Mouse (Mus musculus): Measurements from ENCODE around the gene Tpi1. TPM values are rescaled to one million over a fixed set of nuclear protein-coding genes. Genes with fewer than 3 reads are reported as not detected.
A peak's percentile ranks its signal among the peaks of the same experiment; 100 is the strongest.

Gene Tpi1
- total RNA-seq, 1 experiment from 2014 or later, result 387 TPM

GRCm38 (mm10) chr6:124770511-124770910 is 43.6 kb downstream of the Tpi1 start:
- no peak for DNase-seq

- DNase-seq, result no peak
Observed at GRCm38 (mm10) chr6:124770013-124770412, 44.1 kb downstream of the Tpi1 start.

- DNase-seq, result peak; percentile 74
Observed at GRCm38 (mm10) chr6:124769101-124769765, 44.9 kb downstream of the Tpi1 start, which contains the start of gene Eno2. Gene Eno2, minus strand, starts transcription at chr6:124769673.

DNA sequence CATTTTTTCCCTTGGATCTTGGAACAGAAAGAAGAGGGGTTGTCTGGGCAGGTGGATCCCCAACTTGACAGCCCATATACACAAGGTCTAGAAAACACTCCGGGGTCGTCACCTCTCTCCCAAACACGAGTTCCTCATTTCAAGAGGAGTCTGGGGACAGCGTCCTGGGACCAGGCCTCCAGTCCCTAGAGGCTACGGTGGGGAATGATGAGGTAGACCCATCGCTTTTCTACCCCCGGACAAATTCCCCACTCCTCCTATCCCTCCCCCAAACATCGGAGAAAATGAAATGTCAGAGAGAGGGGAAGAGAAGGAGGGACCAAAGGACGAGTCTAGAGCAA is 45.4 kb downstream of the Tpi1 start:
- no peak for DNase-seq

GRCm38 (mm10) chr6:124767920-124768703 is 46.0 kb downstream of the Tpi1 start:
- DNase-seq, result no peak

DNA sequence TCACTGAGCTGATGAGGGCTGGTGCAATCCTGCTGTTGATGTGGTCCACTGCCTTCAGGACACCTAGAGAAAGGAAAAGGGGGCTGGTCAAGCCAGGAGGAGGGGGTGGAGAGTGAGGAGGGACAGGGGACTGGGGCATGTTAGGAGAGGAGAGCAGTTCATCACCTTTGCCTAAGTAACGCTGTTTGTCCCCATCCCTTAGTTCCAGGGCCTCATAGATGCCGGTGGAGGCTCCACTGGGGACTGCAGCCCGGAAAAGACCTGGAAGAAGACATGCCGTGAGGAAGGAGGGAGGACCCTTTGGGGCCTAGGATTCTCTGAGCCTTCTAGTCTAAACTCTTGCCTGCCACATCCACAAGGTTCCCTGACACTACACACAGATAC is 46.6 kb downstream of the Tpi1 start:
- no peak for DNase-seq

GRCm38 (mm10) chr6:124765951-124766350 is 48.1 kb downstream of the Tpi1 start:
- DNase-seq, result no peak

Other genes with a start within 250 kb of the Tpi1 start
- 2.7 and 4.7 TPM in 2 replicates for gene C1rb, start 244.0 kb downstream of the Tpi1 start, total RNA-seq (2021)
- 1.7 and 2.9 TPM in 2 replicates for gene C1s2, start 178.2 kb downstream of the Tpi1 start, total RNA-seq (2021)
- 91.9 and 110 TPM in 2 replicates for gene Lpcat3, start 151.3 kb downstream of the Tpi1 start, total RNA-seq (2021)
- gene Emg1, start 102.1 kb downstream of the Tpi1 start, total RNA-seq (2021), result 81.8 and 82.8 TPM in 2 replicates
- 302 and 348 TPM in 2 replicates for gene Phb2, start 102.0 kb downstream of the Tpi1 start, total RNA-seq (2021)
- 4.6 and 9.1 TPM in 2 replicates for gene Ptpn6, start 75.6 kb downstream of the Tpi1 start, total RNA-seq (2021)
- 357 and 392 TPM in 2 replicates for gene Grcc10, start 72.9 kb downstream of the Tpi1 start, total RNA-seq (2021)
- gene Gm45234, start 58.3 kb downstream of the Tpi1 start, total RNA-seq (2021), result not detected in 2 replicates
- gene Atn1, start 57.8 kb downstream of the Tpi1 start, total RNA-seq (2021), result 100 and 102 TPM in 2 replicates
- gene Eno2, start 44.6 kb downstream of the Tpi1 start, total RNA-seq (2021), result 10.1 and 17.6 TPM in 2 replicates
- gene Lrrc23, start 34.6 kb downstream of the Tpi1 start, total RNA-seq (2021), result 0.21 TPM in 1 of 2 replicates, not detected in the other
- gene Spsb2, start 5.6 kb downstream of the Tpi1 start, total RNA-seq (2021), result 21.7 and 32.2 TPM in 2 replicates
- 118 and 136 TPM in 2 replicates for gene Usp5, start 15.2 kb upstream of the Tpi1 start, total RNA-seq (2021)
- 10.5 and 11.7 TPM in 2 replicates for gene Cdca3, start 15.3 kb upstream of the Tpi1 start, total RNA-seq (2021)
- gene Gnb3, start 26.0 kb upstream of the Tpi1 start, total RNA-seq (2021), result 5.5 and 14.0 TPM in 2 replicates
- gene P3h3, start 43.5 kb upstream of the Tpi1 start, total RNA-seq (2021), result 20.2 and 26.5 TPM in 2 replicates
- 0.90 and 1.5 TPM in 2 replicates for gene Gpr162, start 49.7 kb upstream of the Tpi1 start, total RNA-seq (2021)
- 0.21 TPM in 1 of 2 replicates, not detected in the other for gene Cd4, start 73.9 kb upstream of the Tpi1 start, total RNA-seq (2021)
- gene Lag3, start 97.4 kb upstream of the Tpi1 start, total RNA-seq (2021), result 1.2 and 1.4 TPM in 2 replicates
- gene Ptms, start 105.8 kb upstream of the Tpi1 start, total RNA-seq (2021), result 790 and 858 TPM in 2 replicates
- 271 and 277 TPM in 2 replicates for gene Mlf2, start 117.1 kb upstream of the Tpi1 start, total RNA-seq (2021)
- 172 and 177 TPM in 2 replicates for gene Cops7a, start 151.2 kb upstream of the Tpi1 start, total RNA-seq (2021)
- gene Pianp, start 182.4 kb upstream of the Tpi1 start, total RNA-seq (2021), result 1.2 and 2.1 TPM in 2 replicates
- 59.6 and 61.3 TPM in 2 replicates for gene Zfp384, start 194.8 kb upstream of the Tpi1 start, total RNA-seq (2021)
- 82.3 and 102 TPM in 2 replicates for gene Ing4, start 225.5 kb upstream of the Tpi1 start, total RNA-seq (2021)
- gene Acrbp, start 235.4 kb upstream of the Tpi1 start, total RNA-seq (2021), result 10.4 and 11.7 TPM in 2 replicates

All from adrenal gland, postnatal 25 days (tissue).